Mouse (Mus musculus): Measurements from ENCODE around the gene Osbpl5.

The Osbpl5 gene

DNA sequence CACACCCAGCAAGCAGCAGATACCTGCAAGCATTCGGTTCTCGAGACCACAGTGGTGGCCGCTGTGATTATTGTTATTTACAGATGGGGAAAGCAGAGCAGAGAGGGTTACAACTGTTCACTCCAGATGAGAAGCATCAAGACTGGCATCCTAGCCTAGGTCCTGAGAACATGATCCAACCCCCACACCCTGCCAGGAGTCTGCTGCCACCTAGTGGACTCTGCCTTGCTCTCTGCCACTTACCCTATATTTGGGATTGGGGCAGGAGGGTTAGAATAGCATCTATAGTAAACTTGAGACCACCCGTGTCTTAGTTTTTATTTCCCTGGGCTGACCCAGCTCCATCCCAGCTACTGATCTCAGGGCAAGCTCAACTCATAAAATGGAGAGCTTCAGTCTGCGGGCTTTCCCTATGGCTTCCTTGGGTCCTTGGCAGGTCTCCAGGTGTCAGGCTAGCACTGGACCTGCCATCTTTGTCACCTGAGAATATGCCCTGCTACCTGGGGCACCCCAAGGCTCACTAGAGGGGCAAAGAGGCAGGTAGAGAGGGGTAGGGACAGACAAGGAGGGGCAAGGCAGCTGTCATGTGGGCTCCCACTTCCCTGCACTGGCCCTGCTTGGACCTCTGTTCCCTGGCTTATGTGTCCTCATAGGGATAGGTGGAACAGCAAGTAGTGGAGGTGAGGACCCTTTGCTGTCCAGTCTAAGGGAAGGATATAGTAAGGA is 2.6 kb downstream of the Osbpl5 start:
- DNase-seq: peak; percentile 83

GRCm38 (mm10) chr7:143752606-143753005 is 4.2 kb downstream of the Osbpl5 start:
- DNase-seq: no peak

DNA sequence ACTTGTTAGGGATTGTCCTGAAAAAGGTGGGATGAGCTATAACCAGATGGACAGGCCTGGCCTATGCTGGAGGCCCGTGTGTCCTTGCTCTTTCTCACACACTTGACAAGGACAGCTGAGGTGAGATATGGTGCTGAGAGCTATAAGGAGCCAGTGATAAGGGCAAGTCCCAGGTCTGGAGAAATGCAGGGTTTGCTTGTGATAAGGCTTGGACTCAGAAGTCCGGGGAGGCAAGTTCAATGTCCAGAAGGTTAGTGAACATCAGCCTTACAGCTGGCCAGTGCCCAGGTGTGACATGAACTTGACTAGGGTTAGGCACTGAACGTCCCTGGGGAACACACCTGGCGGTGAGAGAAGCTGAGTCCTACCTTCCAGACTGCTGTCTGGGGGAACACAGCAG is 4.7 kb downstream of the Osbpl5 start:
- no peak for DNase-seq

- DNase-seq: no peak
Measured at GRCm38 (mm10) chr7:143751380-143751779, 5.4 kb downstream of the Osbpl5 start.

DNA sequence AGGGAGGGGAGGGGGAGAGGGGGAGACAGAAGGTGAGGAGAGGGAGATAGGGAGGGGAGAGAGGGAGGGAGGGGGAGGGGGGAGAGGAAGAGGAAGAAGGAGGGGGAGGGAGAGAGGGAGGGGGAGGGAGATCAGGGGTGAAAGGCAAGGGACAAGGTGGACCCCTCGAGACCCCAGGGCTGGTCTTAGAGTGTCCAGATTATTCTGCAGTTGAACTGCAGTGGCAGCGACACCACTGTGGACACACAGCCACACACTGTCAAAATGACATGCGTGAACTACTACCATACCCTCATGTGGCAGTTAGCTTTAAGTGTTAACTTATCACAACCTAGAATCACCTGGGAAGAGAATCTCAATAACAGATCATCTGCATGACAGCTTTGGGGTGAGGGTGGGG is 7.7 kb downstream of the Osbpl5 start:
- no peak for DNase-seq

DNA sequence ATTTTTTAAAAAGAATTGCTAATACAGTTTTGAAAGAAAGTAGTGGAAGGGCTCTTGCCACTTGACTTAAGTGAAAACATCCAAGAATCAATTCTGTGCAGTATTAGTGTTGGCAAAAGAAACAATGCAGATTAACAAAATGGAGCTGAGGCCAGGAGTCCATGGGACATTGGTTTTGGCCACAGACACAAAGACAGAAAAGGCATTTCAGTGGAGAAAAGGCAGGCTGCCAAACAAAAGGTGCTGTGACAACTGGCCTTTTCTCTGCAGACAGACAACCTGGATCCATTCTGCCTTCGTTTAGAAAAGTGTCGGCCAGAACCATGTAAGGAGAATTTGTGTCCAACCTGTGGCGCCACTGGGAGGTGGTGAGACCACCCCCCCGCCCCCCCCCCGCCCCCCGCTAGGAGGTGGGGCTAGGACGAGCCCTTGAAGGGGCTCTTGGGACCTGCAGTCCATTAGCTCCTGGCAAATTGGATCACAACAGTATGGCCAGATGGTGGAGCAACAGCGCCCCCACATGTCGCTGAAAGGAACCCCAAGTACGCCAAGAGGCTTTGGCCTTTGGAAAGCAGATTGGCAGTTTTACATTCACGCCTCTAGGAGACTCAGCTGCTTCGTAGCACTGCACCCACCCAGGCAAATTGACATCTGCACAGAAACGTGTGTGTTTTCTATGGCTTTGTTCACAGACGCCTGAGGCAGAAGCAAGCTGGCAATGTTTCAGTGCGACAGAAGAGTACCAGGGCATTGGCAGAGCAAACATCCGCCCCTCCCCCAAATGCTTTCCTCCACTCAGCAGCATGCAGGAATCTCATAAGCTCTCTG is 8.5 kb downstream of the Osbpl5 start:
- DNase-seq: peak; percentile 95

DNA sequence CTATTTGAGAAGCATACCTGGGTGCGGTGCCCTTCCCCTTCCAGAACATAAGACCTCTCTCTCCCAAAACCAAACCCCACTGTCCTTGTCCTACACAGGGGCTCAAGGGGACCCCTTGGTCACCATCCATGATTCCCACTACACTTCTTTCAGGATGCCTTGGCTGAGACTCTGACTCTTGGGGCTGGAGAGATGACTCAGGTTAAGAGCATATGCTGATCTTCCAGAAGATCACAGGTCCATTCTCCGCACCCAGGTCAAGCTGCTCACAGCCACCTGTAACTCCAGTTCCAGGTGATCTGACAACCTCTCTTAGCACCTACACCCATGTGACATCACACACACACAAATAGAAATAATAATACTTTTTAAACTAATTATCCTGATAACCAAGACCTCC is 16.1 kb downstream of the Osbpl5 start:
- DNase-seq: no peak

DNA sequence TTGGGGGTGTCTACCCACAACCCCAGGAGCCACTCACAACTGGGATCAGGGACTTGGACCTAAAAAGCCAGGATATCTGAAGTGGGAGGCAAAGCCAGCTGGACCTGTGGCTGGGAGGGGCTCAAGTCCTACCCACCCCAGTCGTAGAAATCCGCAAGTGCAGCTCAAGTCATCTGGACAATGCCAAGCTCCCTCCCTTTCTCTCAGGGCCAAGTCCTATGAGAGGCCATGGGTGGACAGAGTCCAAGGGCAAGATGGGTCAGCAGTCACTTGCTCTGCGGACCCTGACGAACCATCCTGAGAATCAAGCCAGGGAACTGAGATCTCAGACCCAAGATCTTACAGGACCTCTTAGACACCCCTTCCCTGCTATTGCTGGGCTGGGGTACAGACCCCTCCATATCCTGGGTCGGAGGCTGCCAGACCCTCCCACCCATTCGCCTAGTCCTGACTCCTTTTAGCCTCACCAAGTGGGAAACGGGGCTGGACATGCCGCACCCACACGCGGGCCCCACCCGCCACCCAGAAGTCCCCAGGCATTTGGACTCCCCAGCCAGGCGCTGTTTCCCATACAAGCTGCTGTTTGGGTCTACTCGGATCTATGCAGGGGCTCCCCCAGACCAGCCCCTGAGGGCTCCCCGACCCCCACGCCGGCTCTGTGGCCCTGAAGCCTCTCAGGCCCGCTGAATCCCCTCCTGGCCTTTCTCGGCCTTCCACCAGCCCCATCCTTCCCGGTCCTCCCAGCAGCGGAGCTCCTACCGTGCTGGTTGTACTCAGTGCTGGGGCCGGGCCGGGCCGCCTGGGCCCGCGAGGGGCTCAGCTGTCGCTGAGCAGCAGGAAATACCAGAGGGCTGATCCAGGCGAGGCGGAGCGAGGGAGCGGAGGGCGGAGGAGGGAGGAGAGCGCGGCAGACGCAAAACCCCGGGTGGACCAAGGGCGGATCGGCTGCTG is 17.0 kb downstream of the Osbpl5 start:
- DNase-seq: peak; percentile 93

GRCm38 (mm10) chr7:143738601-143739006 is 18.2 kb downstream of the Osbpl5 start:
- DNase-seq: peak; percentile 49

- DNase-seq: no peak
Measured at GRCm38 (mm10) chr7:143738194-143738593, 18.6 kb downstream of the Osbpl5 start.

GRCm38 (mm10) chr7:143733746-143734145 is 23.0 kb downstream of the Osbpl5 start:
- no peak for DNase-seq

- peak; percentile 71 for DNase-seq
Measured at GRCm38 (mm10) chr7:143729886-143730285, 26.9 kb downstream of the Osbpl5 start.

DNA sequence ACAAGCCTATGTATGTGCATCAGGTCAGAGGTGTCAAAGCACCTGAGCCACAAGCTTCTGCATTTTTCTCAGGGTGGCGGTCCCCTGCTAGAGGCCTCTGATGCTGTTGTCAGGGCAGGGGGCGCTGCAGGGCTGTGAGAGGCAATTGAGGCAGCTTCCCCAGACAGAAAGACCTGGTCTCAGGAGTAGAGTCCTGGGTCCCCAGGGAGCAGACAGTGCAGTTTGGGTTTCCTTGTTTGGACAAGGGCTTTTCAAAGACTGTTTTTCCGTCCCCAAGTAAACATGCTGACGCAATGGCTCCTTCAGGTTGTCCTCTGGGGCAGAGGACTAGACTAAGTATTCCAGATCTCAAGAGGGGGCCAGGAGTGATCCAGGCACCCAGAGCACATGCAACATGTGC is 30.4 kb downstream of the Osbpl5 start:
- no peak for DNase-seq

GRCm38 (mm10) chr7:143723841-143724240 is 32.9 kb downstream of the Osbpl5 start:
- DNase-seq: peak; percentile 33

DNA sequence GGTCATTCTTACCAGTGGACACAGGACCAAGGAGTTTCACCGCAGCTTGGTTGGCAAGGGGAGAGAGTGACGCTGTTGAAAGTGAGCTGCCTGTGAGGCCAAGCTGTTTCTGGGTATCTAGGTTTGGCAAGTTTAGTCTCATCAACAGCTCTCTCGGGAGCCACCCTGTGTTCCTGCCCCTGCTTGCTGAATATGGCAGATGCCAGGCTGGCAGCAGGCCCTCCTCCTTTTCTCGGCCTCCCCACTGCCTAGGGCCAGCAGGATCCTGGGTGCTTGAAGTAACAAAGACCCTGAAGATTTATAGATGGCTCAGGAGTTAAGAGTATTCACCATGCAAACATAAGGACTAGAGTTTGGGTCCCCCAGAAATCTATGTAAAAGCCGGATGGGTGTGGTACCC is 34.1 kb downstream of the Osbpl5 start:
- DNase-seq: no peak

GRCm38 (mm10) chr7:143717811-143718210 is 39.0 kb downstream of the Osbpl5 start:
- DNase-seq: peak; percentile 75

DNA sequence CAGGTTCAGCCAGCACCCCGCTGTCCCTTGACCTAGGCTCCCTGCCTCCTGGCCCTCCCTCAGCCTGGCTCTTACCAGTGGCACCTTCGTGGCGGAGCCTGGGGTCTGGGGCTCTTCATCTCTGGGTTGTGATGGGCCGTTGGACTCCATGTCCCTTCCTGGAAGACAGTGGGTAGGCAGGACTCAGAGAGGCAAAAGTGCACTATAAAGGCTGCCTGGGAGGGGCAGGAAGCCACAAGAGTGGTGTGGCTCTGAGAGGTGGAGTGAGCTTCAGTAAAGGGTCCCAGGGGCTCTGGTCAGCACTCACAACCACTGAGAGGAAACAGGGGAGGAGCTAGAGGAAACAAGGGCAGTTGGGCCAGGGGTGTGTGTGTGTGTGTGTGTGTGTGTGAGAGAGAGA is 43.4 kb downstream of the Osbpl5 start:
- no peak for DNase-seq

- DNase-seq: no peak
Measured at GRCm38 (mm10) chr7:143712771-143713348, 43.9 kb downstream of the Osbpl5 start.

- peak; percentile 65 for DNase-seq
Measured at GRCm38 (mm10) chr7:143712023-143712422, 44.8 kb downstream of the Osbpl5 start.

- peak; percentile 56 for DNase-seq
Measured at GRCm38 (mm10) chr7:143711381-143711780, 45.4 kb downstream of the Osbpl5 start.

GRCm38 (mm10) chr7:143709395-143709794 is 47.4 kb downstream of the Osbpl5 start:
- DNase-seq: no peak

- peak; percentile 97 for DNase-seq
Measured at GRCm38 (mm10) chr7:143706697-143707438, 49.9 kb downstream of the Osbpl5 start.

Data from kidney, postnatal 10 days (tissue).